In the genomic region with DNA sequence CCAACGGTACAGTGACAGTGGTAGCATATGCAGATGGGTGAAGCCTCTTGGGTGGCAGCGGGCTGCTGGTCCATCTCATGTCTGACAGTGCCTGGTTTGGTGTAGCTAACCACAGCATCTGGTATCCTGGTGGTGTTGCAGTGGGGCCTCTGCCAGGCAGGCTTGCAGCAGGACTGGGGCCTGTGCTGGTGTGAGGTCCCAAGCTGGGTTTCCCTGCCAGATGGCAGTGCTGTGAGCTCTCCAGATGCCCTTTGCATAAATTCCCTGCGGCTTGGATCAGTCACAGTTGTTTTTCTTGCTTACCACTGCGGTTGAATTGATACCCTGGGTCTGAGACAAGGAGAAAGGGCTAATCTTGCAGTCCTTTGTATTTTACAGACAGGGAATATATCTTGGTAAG, we compare ENCODE assay signal across 7 mouse cellular contexts.
A peak's percentile ranks its signal among the peaks of the same experiment; 100 is the strongest.
DNase-seq lines count a peak whose midpoint lies in the region; ATAC-seq and TF ChIP-seq lines count a peak whose summit lies in the region.

No protein-coding gene starts in this region.

- H3K4me2 ChIP-seq in embryonic facial prominence, embryonic 15.5 days (replicated peaks): no peak overlapping the region
- H3K4me2 ChIP-seq in intestine, embryonic 15.5 days (replicated peaks): no peak overlapping the region

- 81% methylated on average over 4 of the region's 4 CpGs for WGBS in thymus, adult 2 months
- 18% methylated on average over 4 of the region's 4 CpGs for WGBS in embryonic facial prominence, embryonic 15.5 days
- WGBS in intestine, embryonic 15.5 days: 41% methylated on average over 4 of the region's 4 CpGs

- no peaks in the 10 kb centered on the region for H3K4me1 ChIP-seq in thymus, adult 2 months (replicated peaks; ENCODE audit: control insufficient read depth, insufficient read depth, low read length)
- peaks cover 46% of the 10 kb centered on the region for H3K4me1 ChIP-seq in embryonic facial prominence, embryonic 15.5 days
- H3K4me1 ChIP-seq in intestine, embryonic 15.5 days (replicated peaks): peaks cover 5% of the 10 kb centered on the region

- H3K36me3 ChIP-seq in thymus, adult 2 months (ENCODE audit: control insufficient read depth, insufficient read depth, low read length): no peaks in the 10 kb centered on the region
- no peaks in the 10 kb centered on the region for H3K36me3 ChIP-seq in embryonic facial prominence, embryonic 15.5 days
- H3K36me3 ChIP-seq in intestine, embryonic 15.5 days: no peaks in the 10 kb centered on the region

- TF ChIP-seq POLR2A in thymus, adult 2 months (IDR thresholded peaks at IDR 0.05; ENCODE audit: control insufficient read depth, extremely low read depth, insufficient read depth, low read length, poor library complexity): no peak

- H3K9me3 ChIP-seq in embryonic facial prominence, embryonic 15.5 days (replicated peaks): no peaks in the 10 kb centered on the region
- no peaks in the 10 kb centered on the region for H3K9me3 ChIP-seq in intestine, embryonic 15.5 days

- H3K9ac ChIP-seq in embryonic facial prominence, embryonic 15.5 days: no peak overlapping the region
- no peak overlapping the region for H3K9ac ChIP-seq in intestine, embryonic 15.5 days

- peak; percentile 1 for DNase-seq in thymus, adult 2 months
- DNase-seq in thymus, postnatal 10 days (ENCODE audit: low spot score in 2 of 2): no peak
- DNase-seq in skeletal muscle tissue, adult 2 months (ENCODE audit: low read depth, low spot score): peak; percentile 62
- no peak for DNase-seq in kidney, adult 11 months

- peak; percentile 86 for ATAC-seq in embryonic facial prominence, embryonic 15.5 days (ENCODE audit: insufficient number of reproducible peaks, low FRiP score, low TSS enrichment, low read depth)
- ATAC-seq in intestine, embryonic 15.5 days: peak; percentile 30; the same call in 1 of the 2 replicates
- ATAC-seq in megakaryocyte, adult 5-6 weeks (ENCODE audit: poor library complexity, severe bottlenecking): no peak

- no peak overlapping the region for H3K4me3 ChIP-seq in thymus, adult 2 months (ENCODE audit: control insufficient read depth, insufficient read depth, low read length)
- no peak overlapping the region for H3K4me3 ChIP-seq in embryonic facial prominence, embryonic 15.5 days (replicated peaks)
- H3K4me3 ChIP-seq in intestine, embryonic 15.5 days (replicated peaks): no peak overlapping the region

- no peak overlapping the region for H3K27ac ChIP-seq in thymus, adult 2 months (ENCODE audit: control insufficient read depth, insufficient read depth, low read length)
- 0 out of 2 replicates have a peak overlapping the region, but pooled peaks have one; percentile 48 for H3K27ac ChIP-seq in embryonic facial prominence, embryonic 15.5 days (replicated peaks)
- H3K27ac ChIP-seq in intestine, embryonic 15.5 days: peak overlapping the region; percentile 64

- no peaks in the 10 kb centered on the region for H3K27me3 ChIP-seq in thymus, adult 2 months (ENCODE audit: control insufficient read depth, insufficient read depth, low read length)
- no peaks in the 10 kb centered on the region for H3K27me3 ChIP-seq in embryonic facial prominence, embryonic 15.5 days
- no peaks in the 10 kb centered on the region for H3K27me3 ChIP-seq in intestine, embryonic 15.5 days (replicated peaks)

- TF ChIP-seq CTCF in thymus, adult 2 months (IDR thresholded peaks at IDR 0.05; ENCODE audit: borderline replicate concordance, control insufficient read depth, extremely low read depth, insufficient read depth, low read length, poor library complexity): no peak

Comparison
In these comparisons a context has a peak if more than half of its experiments do, and no peak if none do; other contexts are left out.
1. DNase-seq: peak in thymus, adult 2 months (single experiment) and skeletal muscle tissue, adult 2 months (single experiment); none in thymus, postnatal 10 days (0 of 2) and kidney, adult 11 months (single experiment).